Mouse (Mus musculus) testis, adult 2 months (tissue): ENCODE measurements around the gene 1700001L19Rik.

Source experiments
- CTCF ChIP-seq: fragments of 200-500 bp; IDR thresholded peaks from 2 replicates; pipeline ENCODE4 v1.5.1; 2012; ENCODE audit warnings: low read depth, mild to moderate bottlenecking, inconsistent platforms, low read length, moderate library complexity; ENCODE audit not compliant: control insufficient read depth, insufficient read depth, insufficient replicate concordance
- POLR2A ChIP-seq: fragments of 200-500 bp; IDR thresholded peaks from 2 replicates; pipeline ENCODE4 v1.6.1; 2012; ENCODE audit warnings: low read depth, mild to moderate bottlenecking, inconsistent platforms, low read length, moderate library complexity; ENCODE audit not compliant: control insufficient read depth

DNA sequence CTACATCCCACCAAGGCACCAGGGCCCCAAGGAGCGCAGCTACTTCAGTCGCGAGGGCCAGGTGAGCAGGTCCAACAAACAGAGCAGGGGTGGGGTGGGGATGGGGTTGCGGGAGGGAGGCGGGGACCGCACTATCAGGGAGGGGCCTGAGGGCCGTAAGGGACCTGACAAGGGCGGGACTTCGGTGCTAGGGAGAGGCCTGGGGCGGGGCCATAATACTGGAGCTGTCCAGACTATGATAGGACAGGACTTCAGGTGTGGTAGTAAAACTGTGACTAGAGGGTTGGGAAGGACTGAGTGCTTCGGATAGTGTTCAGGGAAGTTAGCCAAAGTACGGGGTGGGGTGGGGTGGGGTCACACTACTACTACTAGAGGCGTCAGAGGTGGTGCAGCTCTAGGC is 446 bp downstream of the 1700001L19Rik start:
- TF ChIP-seq CTCF (no peak), POLR2A (no peak)
